Mouse (Mus musculus) embryo, embryonic 11.5 days (tissue): ENCODE data around the gene Oxct2b.
"Not testable (repeated sequence)": the region's sequence is repeated elsewhere in the genome, so short reads cannot be mapped to it uniquely, and the experiment has no call there.

ENCODE experiments used
- DNase-seq: peaks from one replicate; pipeline ENCODE4 v3.0.0-alpha.2; 2012; ENCODE audit warnings: low read depth, low spot score

Oxct2b gene

DNA sequence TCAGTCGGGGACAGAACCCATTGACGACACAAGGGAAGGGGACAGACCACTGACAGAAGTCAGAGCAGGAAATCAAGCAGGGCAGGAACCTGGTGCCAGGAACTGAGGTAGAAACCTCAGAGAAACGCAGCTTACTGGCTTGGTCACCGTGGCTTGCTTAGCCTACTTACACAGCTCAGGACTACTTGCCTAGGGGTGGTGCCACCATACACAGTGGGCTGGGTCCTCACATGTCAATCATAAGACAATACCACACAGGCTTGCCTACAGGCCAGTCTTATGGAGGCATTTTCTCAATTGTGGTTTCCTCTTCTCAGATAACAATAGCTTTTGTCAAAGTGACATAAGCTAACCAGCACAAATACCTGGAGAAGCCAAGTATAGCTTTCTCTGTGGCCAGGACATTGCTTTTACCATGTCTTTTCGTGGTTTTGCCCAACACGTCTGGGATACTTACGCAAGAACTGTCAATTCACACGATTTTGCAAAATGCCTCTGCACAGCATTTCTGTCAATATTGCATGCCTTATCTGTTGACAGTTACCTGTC is 3.8 kb upstream of the Oxct2b start:
- no peak for DNase-seq

DNA sequence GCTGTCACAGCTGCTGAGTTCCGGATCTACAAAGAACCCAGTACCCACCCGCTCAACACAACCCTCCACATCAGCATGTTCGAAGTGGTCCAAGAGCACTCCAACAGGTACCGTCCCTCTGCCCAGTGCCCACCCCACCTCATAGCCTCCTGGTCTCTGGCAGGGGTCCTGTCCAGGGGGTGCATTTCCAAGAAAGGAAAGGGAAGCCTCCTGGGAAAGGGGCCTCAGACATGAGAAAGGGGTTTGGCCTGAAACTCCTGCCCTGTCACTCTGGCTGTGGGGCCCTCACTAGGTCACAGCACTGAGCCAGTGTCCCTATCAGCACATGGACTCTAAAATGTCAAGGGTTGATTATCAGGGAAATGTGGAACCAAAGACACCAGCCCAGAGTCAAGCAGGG is 1.4 kb upstream of the Oxct2b start:
- DNase-seq: not testable (repeated sequence)

GRCm38 (mm10) chr4:123116640-123117039 is 574 bp downstream of the Oxct2b start:
- DNase-seq: not testable (repeated sequence)

- no peak for DNase-seq
Measured at GRCm38 (mm10) chr4:123121286-123121685, 5.2 kb downstream of the Oxct2b start.

DNA sequence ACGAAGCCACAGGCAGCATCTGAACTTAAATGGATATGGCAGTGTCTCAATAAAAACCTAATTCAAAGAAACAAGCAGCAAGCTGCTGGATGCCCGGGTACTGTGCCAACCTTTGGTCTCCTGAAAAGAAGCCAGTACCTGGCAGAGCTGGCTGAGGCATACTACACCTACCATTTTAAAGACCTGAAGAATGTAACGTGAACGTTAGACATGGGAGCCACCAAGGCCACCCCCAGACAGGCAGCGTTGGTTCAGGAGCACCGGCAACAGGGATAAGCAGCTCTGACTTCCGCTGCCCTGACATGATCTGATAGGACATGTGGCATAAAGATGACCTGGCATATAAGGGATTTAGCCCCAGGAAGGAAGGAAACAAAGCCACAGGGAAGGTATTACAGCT is 10.6 kb downstream of the Oxct2b start:
- no peak for DNase-seq

- no peak for DNase-seq
Measured at GRCm38 (mm10) chr4:123127051-123127450, 11.0 kb downstream of the Oxct2b start.

DNA sequence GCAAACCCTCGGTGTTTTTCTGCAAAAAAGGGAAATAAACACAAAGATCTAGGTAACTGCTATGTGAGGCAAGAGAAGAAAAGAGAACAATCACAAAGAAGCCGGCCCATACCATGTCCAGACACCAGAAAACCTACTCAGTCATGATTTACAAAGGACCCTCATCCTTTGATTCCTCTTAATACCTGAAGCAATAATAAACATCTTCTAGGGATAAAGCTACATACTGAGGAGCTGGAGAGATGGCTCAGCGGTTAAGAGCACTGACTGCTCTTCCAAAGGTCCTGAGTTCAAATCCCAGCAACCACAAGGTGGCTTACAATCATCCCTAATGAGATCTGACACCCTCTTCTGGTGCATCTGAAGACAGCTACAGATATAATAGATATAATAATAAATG is 21.5 kb downstream of the Oxct2b start:
- DNase-seq: no peak

DNA sequence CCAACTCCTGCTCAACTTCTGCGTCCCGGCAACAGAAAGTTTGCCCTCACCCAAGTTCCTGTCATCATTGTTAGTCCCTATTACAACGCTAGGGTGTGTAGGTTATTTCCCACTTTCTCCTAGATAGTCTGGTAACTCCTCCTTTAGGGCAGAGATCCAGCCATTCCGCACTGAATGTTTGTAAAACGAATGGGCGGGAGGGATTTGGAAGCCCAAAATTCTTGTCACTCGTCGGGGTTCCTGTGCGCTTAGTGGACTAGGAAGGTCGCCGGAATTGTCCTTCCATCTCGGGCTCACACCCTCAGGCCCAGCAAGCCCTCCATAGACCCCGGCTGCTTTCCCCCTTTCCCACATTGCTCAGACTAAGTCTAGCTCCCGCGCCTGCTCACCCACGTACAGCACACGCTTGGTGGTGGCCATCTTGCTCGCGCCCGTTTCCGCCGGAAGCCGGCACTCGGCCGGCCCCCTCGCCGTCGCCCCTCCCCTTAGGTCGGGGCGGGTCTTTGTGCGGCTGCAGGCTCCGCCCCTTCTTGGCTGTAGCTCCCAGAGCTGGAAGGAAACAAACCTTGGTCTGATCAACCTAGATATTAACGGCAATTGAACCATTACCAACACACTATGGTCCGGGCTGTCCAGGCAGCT is 23.6 kb downstream of the Oxct2b start, which contains the start of gene Ppie:
Ppie (minus strand) TSS at position 439 of the 642 bp plus-strand sequence.
- DNase-seq: peak; percentile 74

DNA sequence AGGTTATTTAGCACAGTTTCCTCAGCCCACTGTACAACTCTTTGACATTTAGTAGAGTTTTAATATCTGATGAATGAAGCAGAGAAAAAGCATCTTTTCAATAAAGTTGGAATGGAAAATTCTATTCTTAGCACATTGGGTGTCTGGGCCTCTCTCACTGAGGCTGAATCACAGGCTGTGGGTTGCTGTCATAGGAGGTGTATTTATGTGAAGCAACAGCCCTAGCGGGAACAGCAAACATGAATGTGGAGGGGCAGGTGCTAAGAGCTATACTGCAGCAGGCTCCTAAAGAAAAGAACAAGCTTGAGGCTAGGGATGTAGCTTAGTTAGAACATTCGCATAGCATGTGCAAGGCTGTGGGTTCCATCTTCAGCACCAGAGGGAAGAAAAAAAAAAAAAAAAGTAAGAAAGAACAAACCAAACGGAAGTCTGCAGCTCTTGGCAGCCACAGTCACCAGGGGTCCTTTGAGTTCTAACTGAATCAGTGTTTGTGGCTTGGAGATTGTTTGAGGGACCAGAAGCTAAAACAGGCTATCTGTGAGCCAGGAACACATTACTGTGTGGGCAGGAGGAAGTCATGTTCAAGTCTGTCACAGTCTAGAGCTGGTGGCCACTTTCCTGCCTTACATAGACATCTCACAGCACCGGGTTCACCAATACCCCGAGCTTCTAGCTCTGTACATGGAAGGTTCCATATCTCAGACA is 31.5 kb downstream of the Oxct2b start:
- DNase-seq: no peak

- no peak for DNase-seq
Measured at GRCm38 (mm10) chr4:123152003-123152402, 35.9 kb downstream of the Oxct2b start.

DNA sequence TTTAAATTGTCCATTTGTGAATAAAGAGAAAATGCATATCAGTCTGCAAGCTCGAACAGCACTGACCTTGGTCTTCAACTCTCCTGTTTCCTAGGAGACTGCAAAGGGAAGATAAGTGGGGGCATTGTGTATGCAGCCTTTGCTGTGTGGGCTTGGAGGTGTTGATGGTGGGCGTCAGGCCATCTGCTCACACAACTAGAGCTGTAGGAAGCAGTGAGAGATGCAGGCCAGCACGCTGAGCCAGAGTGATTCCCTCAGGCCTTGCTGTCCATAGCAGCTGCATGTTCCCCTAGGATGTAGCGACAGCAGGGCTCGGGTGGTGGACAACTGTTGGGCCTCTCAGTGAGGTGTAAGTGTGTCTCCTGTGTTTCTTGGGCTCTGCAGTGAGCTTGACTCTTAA is 36.9 kb downstream of the Oxct2b start:
- no peak for DNase-seq

DNA sequence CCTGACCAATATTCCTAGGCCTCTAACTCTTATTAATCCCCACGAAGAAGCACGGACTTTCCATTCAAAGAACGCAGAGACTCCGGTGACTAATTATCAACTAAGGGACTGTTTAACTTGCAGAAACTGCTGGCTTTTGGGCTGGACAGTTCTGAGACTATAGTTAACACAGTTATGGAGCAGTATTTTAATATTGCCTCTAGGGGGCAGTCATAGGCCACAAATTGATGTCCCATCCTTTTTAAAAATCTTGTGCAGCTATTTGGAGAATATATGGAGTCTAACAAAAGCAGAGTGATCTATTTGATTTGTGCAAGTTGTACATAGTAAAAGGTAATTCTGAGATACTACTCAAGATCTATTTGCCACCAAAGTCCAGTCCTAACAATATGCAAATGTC is 38.9 kb downstream of the Oxct2b start:
- DNase-seq: peak; percentile 38

DNA sequence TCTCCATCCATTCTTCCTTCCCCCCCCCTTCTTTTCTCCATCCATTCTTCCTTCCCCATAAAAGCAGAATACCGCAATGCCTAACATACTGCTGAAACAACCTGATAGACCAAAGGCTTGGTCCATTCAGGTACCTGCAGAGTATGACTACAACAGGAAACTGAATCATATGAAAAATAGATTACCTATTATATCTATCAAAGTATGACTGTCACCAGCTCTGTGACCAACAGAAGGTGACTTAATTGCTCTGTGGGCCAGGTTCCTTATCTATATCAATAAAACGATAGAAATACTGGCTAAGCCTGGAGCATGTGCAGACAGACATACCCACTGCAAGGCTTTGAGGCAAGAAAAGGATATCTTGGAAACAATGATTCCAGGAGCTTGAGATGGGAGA is 39.4 kb downstream of the Oxct2b start:
- no peak for DNase-seq

GRCm38 (mm10) chr4:123155840-123156239 is 39.8 kb downstream of the Oxct2b start:
- DNase-seq: no peak

DNA sequence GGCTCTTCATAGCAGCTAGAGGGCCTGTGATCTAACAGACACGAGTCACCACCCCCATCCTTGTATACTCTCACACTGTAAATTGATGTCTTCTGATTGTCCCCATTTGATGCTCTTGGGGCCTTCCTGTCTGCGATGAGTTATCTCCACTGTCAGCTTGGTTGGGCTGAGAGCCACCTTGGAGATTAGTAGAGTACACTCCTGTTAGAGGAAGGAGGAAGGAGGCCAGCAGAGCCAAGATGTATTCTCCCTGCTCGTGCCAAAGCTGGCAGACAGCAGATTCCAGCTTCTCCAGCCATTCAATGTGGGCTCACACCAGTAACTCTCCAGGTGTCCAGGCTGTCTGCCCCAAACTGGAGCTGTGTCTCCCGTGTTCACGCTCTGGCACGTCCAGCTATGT is 44.5 kb downstream of the Oxct2b start:
- DNase-seq: no peak

- not testable (repeated sequence) for DNase-seq
Measured at GRCm38 (mm10) chr4:123161251-123161650, 45.2 kb downstream of the Oxct2b start.

- no peak for DNase-seq
Measured at GRCm38 (mm10) chr4:123162305-123162917, 46.3 kb downstream of the Oxct2b start.

GRCm38 (mm10) chr4:123164157-123164556 is 48.1 kb downstream of the Oxct2b start:
- no peak for DNase-seq
